Mouse (Mus musculus): ENCODE results near the gene Dgkb. TPM values are rescaled to one million over a fixed set of nuclear protein-coding genes. Genes with fewer than 3 reads are reported as not detected.

Dgkb gene
- polyA plus RNA-seq, 1 experiment from 2014 or later, result 4.0 TPM

- Histone ChIP-seq H3K27ac (ENCODE audit: low read length) (no peak overlapping the region), H3K4me2 (ENCODE audit: low read depth, low read length) (no peak overlapping the region), H3K36me3 (ENCODE audit: control insufficient read depth, insufficient read depth, low read length) (no peaks in the 10 kb centered on the region), H3K9ac (ENCODE audit: low read length) (no peak overlapping the region), H3K9me3 (ENCODE audit: control insufficient read depth, low read length) (no peaks in the 10 kb centered on the region), H3K4me3 (ENCODE audit: low read length) (no peak overlapping the region), H3K27me3 (ENCODE audit: control insufficient read depth, insufficient read depth, low read depth, low read length) (no peaks in the 10 kb centered on the region), H3K4me1 (replicated peaks; ENCODE audit: control insufficient read depth, insufficient read depth, low read length) (no peaks in the 10 kb centered on the region; the same call in 1 of the 2 replicates)
- no peak for ATAC-seq (ENCODE audit: low read depth)
- 62% methylated on average over 1 of the region's 1 CpGs for WGBS
These were observed 297.6 kb downstream of the Dgkb start for GRCm38 (mm10) chr12:38114990-38115615.

- H3K9ac ChIP-seq (ENCODE audit: low read length), result no peak overlapping the region
- no peak for ATAC-seq (ENCODE audit: low read depth)
- no peak overlapping the region for H3K4me3 ChIP-seq (ENCODE audit: low read length)
- no peaks in the 10 kb centered on the region for H3K9me3 ChIP-seq (ENCODE audit: control insufficient read depth, low read length)
- H3K36me3 ChIP-seq (ENCODE audit: control insufficient read depth, insufficient read depth, low read length), result no peaks in the 10 kb centered on the region
- H3K27me3 ChIP-seq (ENCODE audit: control insufficient read depth, insufficient read depth, low read depth, low read length), result no peaks in the 10 kb centered on the region
- no peak overlapping the region for H3K4me2 ChIP-seq (ENCODE audit: low read depth, low read length)
- H3K27ac ChIP-seq (ENCODE audit: low read length), result no peak overlapping the region
- no peaks in the 10 kb centered on the region; the same call in 1 of the 2 replicates for H3K4me1 ChIP-seq (replicated peaks; ENCODE audit: control insufficient read depth, insufficient read depth, low read length)
These were observed 306.0 kb downstream of the Dgkb start for GRCm38 (mm10) chr12:38123524-38123923.

- no peaks in the 10 kb centered on the region for H3K36me3 ChIP-seq (ENCODE audit: control insufficient read depth, insufficient read depth, low read length)
- ATAC-seq (ENCODE audit: low read depth), result no peak
- WGBS, result 71% methylated on average over 4 of the region's 4 CpGs
These were observed 307.8 kb downstream of the Dgkb start for GRCm38 (mm10) chr12:38125297-38125696.

GRCm38 (mm10) chr12:38130209-38130915 is 312.8 kb downstream of the Dgkb start:
- WGBS, result 56% methylated on average over 9 of the region's 9 CpGs
- H3K4me1 ChIP-seq (replicated peaks; ENCODE audit: control insufficient read depth, insufficient read depth, low read length), result no peaks in the 10 kb centered on the region
- H3K4me3 ChIP-seq (ENCODE audit: low read length), result no peak overlapping the region
- no peaks in the 10 kb centered on the region for H3K36me3 ChIP-seq (ENCODE audit: control insufficient read depth, insufficient read depth, low read length)
- no peaks in the 10 kb centered on the region for H3K27me3 ChIP-seq (ENCODE audit: control insufficient read depth, insufficient read depth, low read depth, low read length)
- ATAC-seq (ENCODE audit: low read depth), result no peak
- H3K27ac ChIP-seq (ENCODE audit: low read length), result no peak overlapping the region
- H3K4me2 ChIP-seq (ENCODE audit: low read depth, low read length), result no peak overlapping the region
- H3K9me3 ChIP-seq (ENCODE audit: control insufficient read depth, low read length), result no peaks in the 10 kb centered on the region
- no peak overlapping the region for H3K9ac ChIP-seq (ENCODE audit: low read length)

More at GRCm38 (mm10) chr12:38125297-38125696, 307.8 kb downstream of the Dgkb start:
- H3K4me1 ChIP-seq (replicated peaks; ENCODE audit: control insufficient read depth, insufficient read depth, low read length), result no peaks in the 10 kb centered on the region
- no peaks in the 10 kb centered on the region for H3K27me3 ChIP-seq (ENCODE audit: control insufficient read depth, insufficient read depth, low read depth, low read length)
- H3K9me3 ChIP-seq (ENCODE audit: control insufficient read depth, low read length), result no peaks in the 10 kb centered on the region
- H3K4me3 ChIP-seq (ENCODE audit: low read length), result no peak overlapping the region
- H3K27ac ChIP-seq (ENCODE audit: low read length), result no peak overlapping the region
- H3K9ac ChIP-seq (ENCODE audit: low read length), result no peak overlapping the region
- no peak overlapping the region for H3K4me2 ChIP-seq (ENCODE audit: low read depth, low read length)

- WGBS, result 26% methylated on average over 5 of the region's 5 CpGs
- H3K4me2 ChIP-seq (ENCODE audit: low read depth, low read length), result no peak overlapping the region
- H3K4me1 ChIP-seq (replicated peaks; ENCODE audit: control insufficient read depth, insufficient read depth, low read length), result 0 out of 2 replicates have a peak, but pooled peaks cover 4% of the 10 kb centered on the region
- no peaks in the 10 kb centered on the region for H3K9me3 ChIP-seq (ENCODE audit: control insufficient read depth, low read length)
- H3K36me3 ChIP-seq (ENCODE audit: control insufficient read depth, insufficient read depth, low read length), result no peaks in the 10 kb centered on the region
- no peak overlapping the region for H3K4me3 ChIP-seq (ENCODE audit: low read length)
- no peak overlapping the region for H3K9ac ChIP-seq (ENCODE audit: low read length)
- H3K27me3 ChIP-seq (ENCODE audit: control insufficient read depth, insufficient read depth, low read depth, low read length), result no peaks in the 10 kb centered on the region
- ATAC-seq (ENCODE audit: low read depth), result peak; percentile 90
- H3K27ac ChIP-seq (ENCODE audit: low read length), result peak overlapping the region; percentile 61
These were observed 318.9 kb downstream of the Dgkb start for GRCm38 (mm10) chr12:38136379-38136778.

GRCm38 (mm10) chr12:38140039-38140438 is 322.5 kb downstream of the Dgkb start:
- no peaks in the 10 kb centered on the region for H3K36me3 ChIP-seq (ENCODE audit: control insufficient read depth, insufficient read depth, low read length)
- no peak overlapping the region for H3K9ac ChIP-seq (ENCODE audit: low read length)
- H3K4me1 ChIP-seq (replicated peaks; ENCODE audit: control insufficient read depth, insufficient read depth, low read length), result 0 out of 2 replicates have a peak, but pooled peaks cover 4% of the 10 kb centered on the region
- H3K4me2 ChIP-seq (ENCODE audit: low read depth, low read length), result no peak overlapping the region
- no peak overlapping the region for H3K4me3 ChIP-seq (ENCODE audit: low read length)
- H3K9me3 ChIP-seq (ENCODE audit: control insufficient read depth, low read length), result no peaks in the 10 kb centered on the region
- H3K27me3 ChIP-seq (ENCODE audit: control insufficient read depth, insufficient read depth, low read depth, low read length), result no peaks in the 10 kb centered on the region
- no peak overlapping the region for H3K27ac ChIP-seq (ENCODE audit: low read length)
- ATAC-seq (ENCODE audit: low read depth), result no peak

- no peaks in the 10 kb centered on the region for H3K9me3 ChIP-seq (ENCODE audit: control insufficient read depth, low read length)
- H3K4me2 ChIP-seq (ENCODE audit: low read depth, low read length), result no peak overlapping the region
- H3K27ac ChIP-seq (ENCODE audit: low read length), result no peak overlapping the region
- H3K36me3 ChIP-seq (ENCODE audit: control insufficient read depth, insufficient read depth, low read length), result no peaks in the 10 kb centered on the region
- H3K4me3 ChIP-seq (ENCODE audit: low read length), result no peak overlapping the region
- no peaks in the 10 kb centered on the region for H3K27me3 ChIP-seq (ENCODE audit: control insufficient read depth, insufficient read depth, low read depth, low read length)
- no peak for ATAC-seq (ENCODE audit: low read depth)
- WGBS, result 54% methylated on average over 1 of the region's 1 CpGs
- H3K4me1 ChIP-seq (replicated peaks; ENCODE audit: control insufficient read depth, insufficient read depth, low read length), result no peaks in the 10 kb centered on the region
- no peak overlapping the region for H3K9ac ChIP-seq (ENCODE audit: low read length)
These were observed 415.1 kb downstream of the Dgkb start for GRCm38 (mm10) chr12:38232665-38233064.

- ATAC-seq (ENCODE audit: low read depth), result no peak
- no peak overlapping the region for H3K4me3 ChIP-seq (ENCODE audit: low read length)
- no peaks in the 10 kb centered on the region for H3K36me3 ChIP-seq (ENCODE audit: control insufficient read depth, insufficient read depth, low read length)
- no peaks in the 10 kb centered on the region for H3K4me1 ChIP-seq (replicated peaks; ENCODE audit: control insufficient read depth, insufficient read depth, low read length)
- H3K9me3 ChIP-seq (ENCODE audit: control insufficient read depth, low read length), result no peaks in the 10 kb centered on the region
- no peaks in the 10 kb centered on the region for H3K27me3 ChIP-seq (ENCODE audit: control insufficient read depth, insufficient read depth, low read depth, low read length)
- H3K27ac ChIP-seq (ENCODE audit: low read length), result no peak overlapping the region
- no peak overlapping the region for H3K9ac ChIP-seq (ENCODE audit: low read length)
- H3K4me2 ChIP-seq (ENCODE audit: low read depth, low read length), result no peak overlapping the region
These were observed 451.3 kb downstream of the Dgkb start for GRCm38 (mm10) chr12:38268856-38269255.

- Histone ChIP-seq H3K36me3 (ENCODE audit: control insufficient read depth, insufficient read depth, low read length) (no peaks in the 10 kb centered on the region), H3K9me3 (ENCODE audit: control insufficient read depth, low read length) (no peaks in the 10 kb centered on the region), H3K4me1 (replicated peaks; ENCODE audit: control insufficient read depth, insufficient read depth, low read length) (no peaks in the 10 kb centered on the region), H3K9ac (ENCODE audit: low read length) (no peak overlapping the region), H3K4me2 (ENCODE audit: low read depth, low read length) (no peak overlapping the region), H3K27me3 (ENCODE audit: control insufficient read depth, insufficient read depth, low read depth, low read length) (no peaks in the 10 kb centered on the region), H3K4me3 (ENCODE audit: low read length) (no peak overlapping the region), H3K27ac (ENCODE audit: low read length) (no peak overlapping the region)
- WGBS, result 54% methylated on average over 1 of the region's 1 CpGs
- no peak for ATAC-seq (ENCODE audit: low read depth)
These were observed 484.0 kb downstream of the Dgkb start for GRCm38 (mm10) chr12:38301497-38301896.

Measured in lung, embryonic 16.5 days (tissue).